Mouse (Mus musculus): ENCODE results near the gene Cln5.
A peak's percentile ranks its signal among the peaks of the same experiment; 100 is the strongest.

Cln5 gene

DNA sequence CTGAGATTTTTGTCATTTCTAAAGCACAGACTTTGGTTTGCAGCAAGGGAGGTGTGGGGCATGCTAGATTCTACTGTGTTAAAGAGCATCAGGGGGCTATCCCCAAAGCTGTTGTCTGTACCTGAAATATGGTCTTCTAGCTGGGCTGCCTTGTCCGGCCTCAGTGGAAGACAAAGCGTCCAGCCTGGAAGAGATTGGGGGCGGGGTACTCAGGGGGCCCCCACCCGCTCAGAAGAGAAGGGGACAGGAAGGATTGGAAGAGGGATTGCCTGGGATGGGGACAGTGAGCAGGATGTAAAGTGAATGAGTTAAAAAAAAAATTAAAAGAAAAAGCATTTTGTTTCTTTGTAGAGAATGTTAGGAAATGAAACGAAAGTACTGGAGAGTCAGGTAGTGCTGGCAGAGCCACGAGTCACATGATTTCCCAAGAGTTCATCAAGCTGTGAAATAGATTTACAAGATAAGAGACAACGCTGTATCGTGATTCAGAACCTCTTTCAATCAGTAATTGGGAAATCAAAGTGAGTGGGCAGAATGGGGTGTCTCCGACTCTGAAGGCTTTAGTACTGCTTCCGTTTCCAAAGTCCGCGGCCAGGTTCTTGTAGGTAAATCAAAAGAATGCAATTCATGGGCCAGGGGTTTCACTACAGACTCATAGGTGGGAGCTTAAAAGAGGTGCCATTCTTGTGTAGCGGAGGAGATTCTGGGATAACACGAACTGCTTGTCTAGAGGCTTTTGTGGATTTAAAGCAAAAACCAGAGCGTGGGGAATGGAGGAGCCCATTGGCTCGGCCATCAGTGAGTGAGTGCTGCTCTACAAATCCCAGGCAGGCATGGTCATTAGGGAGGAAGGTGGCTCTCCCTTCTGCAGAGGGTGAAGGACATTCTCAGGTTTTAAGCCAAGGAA is 8.2 kb downstream of the Cln5 start:
- DNase-seq (ENCODE audit: low spot score in 2 of 2): no peak

DNA sequence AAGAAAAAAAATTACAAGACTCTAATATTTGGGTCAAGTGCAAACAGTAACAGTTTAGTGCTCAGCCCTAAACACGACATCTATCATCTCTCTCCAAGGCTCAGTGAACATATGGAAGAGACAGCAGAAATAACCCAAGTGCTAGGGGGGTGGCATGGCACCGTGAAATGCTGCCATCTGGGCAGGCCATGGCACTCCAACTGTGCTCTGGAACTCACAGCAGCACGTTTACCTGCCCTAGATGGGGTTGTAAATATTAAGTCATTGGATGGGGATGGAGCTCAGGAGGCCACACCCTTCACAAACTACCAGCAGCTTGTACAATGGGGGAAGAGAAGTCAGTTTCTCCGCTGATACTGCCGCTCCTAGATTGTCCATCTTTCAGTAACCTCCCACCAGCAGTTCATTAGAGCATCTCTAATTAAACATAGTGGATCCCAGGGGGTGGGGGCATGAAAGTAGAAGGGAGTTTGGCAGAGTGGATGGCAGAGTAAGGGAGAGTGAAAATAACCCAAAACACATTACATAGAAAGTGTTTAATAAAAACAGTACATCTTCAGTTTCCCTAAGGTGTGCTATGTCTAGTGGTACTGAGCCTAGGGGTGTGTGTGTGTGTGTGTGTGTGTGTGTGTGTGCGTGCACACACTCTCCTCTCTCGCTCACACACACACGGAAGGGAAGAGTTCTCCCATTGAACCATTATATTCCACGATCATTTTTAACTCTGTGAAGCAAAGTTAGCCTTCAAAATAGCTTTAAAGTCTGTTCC is 9.4 kb downstream of the Cln5 start:
- DNase-seq (ENCODE audit: low spot score in 2 of 2): no peak

DNA sequence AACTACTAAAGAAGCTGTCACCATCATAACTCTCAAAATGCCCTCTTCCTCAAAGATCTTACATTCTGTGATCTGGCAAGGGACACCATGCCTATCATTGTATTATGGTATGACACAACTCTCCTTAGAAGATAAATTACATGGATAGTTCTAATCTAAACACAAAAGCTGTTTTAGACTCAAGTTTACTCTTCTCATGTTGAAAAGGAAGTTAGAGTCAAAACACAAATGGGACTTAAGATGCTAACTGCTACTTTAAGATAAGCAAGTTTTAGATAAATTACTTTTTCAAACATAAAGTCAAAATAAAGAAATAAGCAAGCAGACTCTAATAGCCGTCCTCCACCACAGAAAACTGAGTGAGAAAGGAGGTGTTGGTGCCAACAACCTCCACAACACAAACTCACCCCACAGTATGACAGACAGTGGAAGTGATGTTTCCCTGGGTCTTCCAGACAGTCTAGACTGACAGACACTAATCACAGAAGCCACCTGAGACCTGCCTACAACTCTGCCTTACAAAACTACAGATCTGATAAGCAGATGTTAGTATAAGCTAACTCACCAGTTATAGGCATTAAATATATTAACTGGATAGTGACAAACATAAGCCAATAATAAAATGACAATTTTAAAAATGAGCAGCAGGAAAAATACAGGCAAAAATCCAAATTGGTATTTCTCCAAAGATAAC is 16.0 kb downstream of the Cln5 start:
- no peak for DNase-seq (ENCODE audit: low spot score in 2 of 2)

DNA sequence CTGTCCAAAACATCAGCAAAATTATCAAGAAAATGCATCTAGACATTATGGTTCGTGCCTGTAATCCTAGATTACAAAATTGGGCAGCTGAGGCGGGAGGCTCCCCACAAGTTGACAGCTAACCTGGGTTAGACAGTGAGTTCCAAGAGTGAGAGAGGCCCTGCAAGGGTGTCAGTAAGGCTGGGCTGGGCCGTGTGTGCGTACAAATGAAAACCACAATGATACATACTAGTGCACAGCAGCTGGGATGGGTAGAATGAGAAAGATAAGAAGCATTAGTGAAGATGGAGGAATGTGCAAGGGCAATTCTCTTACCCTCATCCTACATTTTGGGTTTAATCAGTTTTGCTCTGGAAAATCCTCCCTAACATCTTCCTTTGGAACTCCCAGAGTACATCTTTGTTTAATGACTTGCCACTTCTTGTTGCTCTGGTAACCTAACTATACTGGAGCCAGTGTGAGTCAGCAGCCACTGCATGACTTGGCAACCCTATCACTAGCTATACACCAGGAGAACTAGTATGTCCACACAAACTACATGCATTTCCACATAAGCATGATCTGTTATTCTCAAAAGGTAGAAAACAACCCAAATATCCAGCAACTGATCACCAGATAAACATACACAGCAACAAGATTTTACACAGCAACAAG is 16.8 kb downstream of the Cln5 start:
- no peak for DNase-seq (ENCODE audit: low spot score in 2 of 2)

DNA sequence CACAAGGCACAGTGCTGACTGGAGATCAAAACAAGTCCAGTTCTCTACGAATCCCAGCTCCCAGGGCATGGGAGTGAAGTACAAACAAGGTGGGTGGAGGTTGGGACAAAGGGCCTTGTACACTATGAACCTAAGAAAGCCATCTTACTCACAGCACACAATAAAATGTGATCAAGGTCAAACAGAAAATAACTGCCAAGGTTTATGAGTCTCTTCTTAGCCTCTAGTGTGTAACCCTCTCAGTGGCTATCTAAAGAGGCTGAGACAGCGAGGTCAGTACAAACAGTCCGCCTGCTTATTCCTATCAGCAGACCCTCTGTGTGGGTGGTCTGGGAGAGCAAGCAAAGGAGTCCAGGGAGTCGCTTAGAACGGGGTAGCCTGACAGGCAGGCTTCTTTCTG is 17.8 kb downstream of the Cln5 start:
- no peak for DNase-seq (ENCODE audit: low spot score in 2 of 2)

DNA sequence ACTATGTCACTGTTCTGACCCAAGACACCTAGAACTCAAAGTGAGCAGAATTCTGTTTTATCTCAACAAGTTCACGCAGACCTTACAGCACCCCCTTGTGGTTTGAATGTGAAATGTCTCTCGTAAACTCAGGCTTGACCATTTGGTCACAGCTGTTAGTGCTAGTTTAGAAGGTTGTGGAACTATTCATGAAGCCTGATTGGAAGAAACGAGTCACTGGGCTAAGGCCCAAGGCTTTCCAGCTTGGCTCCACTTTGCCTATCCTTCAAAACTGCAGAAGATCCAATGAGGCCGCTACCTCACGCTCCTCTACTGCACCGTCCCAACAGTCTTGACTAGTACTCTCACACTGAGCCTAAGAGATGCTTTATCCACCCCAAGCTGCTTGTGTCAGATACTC is 18.6 kb downstream of the Cln5 start:
- DNase-seq (ENCODE audit: low spot score in 2 of 2): peak; percentile 74 to 82

DNA sequence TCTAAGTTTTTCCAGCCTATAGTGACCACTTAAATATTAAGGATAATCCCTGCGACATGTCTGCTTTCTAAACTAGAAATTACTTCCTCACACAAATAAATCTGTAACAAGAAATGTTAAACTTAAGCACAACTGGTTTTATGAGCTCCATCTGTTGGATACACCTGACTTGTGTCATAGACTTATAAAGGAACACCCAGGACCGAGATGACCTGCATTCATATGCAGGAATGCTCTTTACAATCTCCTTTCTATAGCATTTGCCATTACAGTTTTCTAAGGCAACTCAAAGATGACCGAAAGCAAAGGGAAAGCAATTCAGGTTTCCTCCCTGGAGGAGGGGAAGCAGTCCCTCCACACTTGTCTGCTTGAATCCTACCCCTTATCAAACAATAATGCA is 23.2 kb downstream of the Cln5 start:
- no peak for DNase-seq (ENCODE audit: low spot score in 2 of 2)

DNA sequence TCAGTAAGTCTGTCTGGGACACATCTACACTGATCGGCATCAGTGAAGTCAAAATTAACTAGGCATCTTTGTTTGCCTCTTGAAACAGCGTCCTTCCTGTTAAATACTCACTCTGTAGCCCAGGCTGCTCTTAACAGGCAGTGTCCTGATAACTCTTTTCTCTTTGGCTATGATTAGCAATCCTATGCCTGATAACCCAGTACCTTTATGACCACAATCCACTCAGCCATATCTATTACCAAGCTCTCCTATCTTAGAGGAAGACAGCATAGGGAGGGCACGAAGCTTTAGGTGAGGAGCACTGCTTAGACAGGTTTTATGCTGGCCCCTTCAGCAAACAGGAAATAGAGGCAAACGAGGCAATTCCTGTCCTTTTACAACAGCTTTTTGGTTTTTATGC is 23.7 kb downstream of the Cln5 start:
- no peak for DNase-seq (ENCODE audit: low spot score in 2 of 2)

DNA sequence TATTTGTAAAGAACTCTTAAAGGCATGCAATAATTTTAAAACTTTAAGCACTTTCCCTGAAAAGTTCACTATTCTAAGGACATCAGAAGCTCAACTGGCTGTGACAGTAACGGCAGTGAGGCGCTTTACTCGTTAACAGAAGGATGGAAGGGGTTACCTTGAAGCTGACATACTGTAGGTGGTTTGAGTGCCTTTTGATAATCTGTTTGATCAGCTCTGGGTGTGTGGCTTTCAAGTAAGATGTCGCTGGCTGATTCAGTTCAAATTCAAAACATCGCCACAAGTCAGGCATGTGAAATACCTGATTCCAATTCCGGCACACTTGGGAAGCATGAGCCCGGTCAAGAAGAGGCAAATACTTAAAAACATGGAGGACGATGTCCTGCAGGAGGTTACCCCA is 25.0 kb downstream of the Cln5 start:
- DNase-seq (ENCODE audit: low spot score in 2 of 2): no peak

DNA sequence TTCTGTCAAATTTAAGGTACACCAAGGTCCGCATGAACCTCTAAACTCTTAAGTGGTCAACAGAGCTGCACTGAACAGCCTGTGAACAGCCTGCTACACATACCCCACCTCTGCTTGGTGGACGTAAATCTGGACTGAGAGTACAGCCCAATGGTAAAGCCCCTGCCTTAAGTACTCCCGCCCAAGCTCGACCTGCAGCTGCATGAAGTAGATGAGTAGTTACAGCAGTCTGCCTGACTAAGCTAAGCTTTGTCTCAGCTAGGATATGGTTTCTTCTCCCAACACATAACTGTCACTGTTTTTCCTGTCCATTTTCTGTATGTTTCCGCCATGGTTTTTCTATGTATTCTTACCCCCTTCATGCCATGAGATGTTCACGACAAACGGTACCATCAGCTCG is 25.8 kb downstream of the Cln5 start:
- no peak for DNase-seq (ENCODE audit: low spot score in 2 of 2)

DNA sequence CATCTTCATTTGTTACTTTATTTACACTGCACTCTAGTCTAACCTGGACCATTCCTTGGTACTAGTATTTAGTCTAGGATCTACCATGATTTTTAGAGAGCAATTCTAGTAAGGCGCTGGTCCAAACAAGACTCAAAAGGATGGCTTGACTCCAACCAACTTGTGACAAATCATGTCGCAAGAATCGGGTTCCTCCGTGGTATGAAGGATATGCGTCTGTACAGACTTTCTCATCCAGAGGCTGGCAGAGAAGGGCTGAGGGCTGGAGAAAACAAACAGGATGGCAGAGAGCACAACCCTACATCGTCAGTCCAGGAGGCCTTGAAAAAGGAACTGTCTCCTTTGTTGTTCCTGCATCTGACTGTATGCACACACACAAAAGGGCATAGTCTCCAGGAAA is 26.6 kb downstream of the Cln5 start:
- peak; percentile 13 to 26 for DNase-seq (ENCODE audit: low spot score in 2 of 2)

DNA sequence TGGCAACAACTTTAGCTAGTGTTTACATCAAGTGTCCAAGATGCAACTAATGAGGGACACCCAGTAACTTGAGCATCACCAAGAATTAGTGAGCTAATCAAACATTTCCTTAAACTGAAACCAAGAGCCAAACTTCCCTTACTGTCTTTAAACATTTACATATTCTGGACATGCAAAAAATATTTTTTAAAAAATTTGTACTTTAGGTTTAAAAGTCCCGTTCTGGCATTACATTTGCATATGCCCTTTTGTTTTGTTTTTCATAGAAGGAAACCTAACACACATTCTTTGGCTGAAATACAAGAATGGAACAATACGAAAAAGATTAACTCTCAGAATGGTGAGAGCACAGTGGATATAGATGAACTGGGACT is 28.2 kb downstream of the Cln5 start:
- no peak for DNase-seq (ENCODE audit: low spot score in 2 of 2)

DNA sequence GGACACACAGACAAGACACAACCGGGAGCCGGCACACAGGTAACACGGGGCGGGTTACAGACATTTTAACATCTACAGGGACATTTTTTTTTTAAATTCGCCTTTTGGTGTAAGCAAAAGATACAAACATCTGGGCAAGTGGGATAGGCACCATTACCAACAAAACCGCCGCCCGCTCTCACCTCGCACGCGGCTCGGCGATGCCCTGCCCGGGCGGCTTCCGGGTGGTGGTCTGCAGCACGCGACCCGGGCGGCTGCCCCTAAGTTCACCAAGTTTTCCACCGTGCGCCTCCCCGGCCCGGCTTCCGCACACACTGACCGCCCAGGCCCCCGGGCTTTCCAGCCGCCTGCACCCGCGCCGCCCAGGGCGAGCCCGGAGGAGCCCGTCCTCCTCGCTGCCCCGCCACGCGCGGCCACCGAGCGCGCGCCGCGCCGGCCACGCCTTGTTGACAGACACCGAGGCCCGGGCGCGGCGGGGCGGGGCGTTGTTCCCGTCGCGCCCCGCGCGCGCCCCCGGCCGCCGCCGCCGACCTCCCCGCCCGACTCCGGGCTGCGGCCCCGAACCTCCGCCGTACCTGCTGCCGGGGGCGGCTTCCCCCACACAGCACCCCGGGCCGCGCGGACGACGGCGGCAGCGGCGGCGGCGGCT is 28.7 kb downstream of the Cln5 start:
- DNase-seq (ENCODE audit: low spot score in 2 of 2): peak; percentile 88 to 89

DNA sequence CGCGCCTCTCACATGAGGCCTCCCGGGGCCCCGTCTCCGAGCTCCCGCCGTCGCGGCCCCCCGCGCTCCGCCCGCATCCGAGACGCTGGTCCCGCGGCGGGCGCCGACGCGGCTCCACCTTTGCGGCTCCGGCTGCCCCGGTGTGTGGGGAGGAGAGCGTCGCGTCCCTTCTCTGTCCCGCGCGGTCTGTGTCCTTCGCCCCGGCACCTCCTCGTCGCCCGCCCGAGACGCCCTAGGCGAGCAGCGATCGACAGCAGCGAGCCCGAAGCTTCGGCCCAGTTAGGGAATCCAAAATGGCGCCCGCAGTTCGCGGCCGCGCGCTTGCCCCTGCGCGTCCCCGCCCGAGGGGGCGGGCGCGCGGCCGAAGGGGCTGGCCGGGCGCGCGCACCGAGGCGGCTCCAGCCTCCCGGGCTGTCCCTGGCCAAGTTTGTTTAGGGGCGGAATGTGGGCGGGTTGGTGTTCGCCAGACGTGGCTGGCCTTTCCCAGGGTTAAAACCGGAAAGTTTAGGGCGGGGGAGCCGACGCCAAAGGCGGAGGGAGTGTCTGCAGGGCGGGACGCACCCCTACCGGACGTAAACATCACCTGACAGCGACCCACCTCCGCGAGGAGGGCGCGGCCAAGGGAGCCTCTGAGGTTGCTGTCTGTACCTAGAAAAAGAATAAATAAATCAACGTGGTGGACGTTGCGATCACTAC is 29.4 kb downstream of the Cln5 start, which contains the start of gene Fbxl3:
TSS of gene Fbxl3 (minus strand) at position 329 of the 696 bp plus-strand sequence.
- DNase-seq (ENCODE audit: low spot score in 2 of 2): peak; percentile 96 to 98

DNA sequence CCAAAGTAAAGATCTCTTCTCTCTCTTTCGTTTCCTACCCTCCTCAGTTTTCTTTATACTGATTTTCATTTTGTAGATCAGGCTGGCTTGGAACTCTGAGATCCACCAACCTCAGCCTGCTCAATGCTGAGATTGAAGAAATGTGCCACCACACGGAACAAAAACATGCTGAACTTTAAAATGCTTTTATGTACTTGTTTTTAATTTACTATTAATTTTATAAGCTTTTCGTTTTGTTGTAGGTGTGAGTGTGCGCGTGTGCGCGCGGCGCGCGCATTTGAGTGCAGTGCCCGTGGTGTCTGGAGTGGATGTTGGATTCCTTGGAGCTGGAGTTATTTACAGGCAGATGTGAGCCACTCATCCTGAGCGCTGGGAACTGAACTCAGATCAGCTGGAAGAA is 30.3 kb downstream of the Cln5 start:
- DNase-seq (ENCODE audit: low spot score in 2 of 2): no peak

DNA sequence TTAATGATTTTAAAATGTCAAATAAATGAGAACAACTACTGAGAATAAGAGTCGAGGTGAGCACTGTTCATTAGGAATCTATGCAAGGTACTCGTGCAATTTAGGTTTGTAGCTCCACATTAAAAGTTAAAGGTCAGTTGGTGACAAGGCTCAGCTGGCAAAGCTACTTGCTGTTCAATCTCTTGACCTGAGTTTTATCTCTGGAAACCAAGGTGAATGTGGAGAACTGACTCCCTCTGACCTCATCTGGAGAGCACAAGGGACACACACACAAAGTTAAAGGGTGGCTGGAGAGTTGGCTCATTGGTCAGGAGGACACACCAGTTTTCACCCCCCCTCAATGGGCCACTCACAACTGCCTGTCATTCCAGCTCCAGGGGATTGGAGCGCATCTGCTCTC is 31.2 kb downstream of the Cln5 start:
- no peak for DNase-seq (ENCODE audit: low spot score in 2 of 2)

DNA sequence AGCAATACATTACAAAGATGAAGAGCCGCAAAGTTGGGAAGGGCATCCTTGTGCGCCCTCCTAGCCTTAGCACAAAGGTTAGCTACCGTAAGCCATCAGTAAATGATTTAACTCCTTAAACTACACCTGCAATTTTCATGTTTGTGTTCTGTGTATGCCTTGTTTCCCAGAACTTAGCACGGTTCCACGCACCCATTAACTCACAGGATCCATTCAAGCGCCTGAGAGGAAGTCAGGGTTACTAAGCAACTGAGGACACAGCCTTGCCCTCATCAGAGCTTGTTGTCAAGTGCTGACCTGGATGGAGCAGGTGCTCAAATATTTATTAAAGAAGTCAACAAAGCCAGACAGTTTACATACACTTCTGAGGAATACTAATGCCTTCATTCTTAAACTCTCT is 32.2 kb downstream of the Cln5 start:
- no peak for DNase-seq (ENCODE audit: low spot score in 2 of 2)

DNA sequence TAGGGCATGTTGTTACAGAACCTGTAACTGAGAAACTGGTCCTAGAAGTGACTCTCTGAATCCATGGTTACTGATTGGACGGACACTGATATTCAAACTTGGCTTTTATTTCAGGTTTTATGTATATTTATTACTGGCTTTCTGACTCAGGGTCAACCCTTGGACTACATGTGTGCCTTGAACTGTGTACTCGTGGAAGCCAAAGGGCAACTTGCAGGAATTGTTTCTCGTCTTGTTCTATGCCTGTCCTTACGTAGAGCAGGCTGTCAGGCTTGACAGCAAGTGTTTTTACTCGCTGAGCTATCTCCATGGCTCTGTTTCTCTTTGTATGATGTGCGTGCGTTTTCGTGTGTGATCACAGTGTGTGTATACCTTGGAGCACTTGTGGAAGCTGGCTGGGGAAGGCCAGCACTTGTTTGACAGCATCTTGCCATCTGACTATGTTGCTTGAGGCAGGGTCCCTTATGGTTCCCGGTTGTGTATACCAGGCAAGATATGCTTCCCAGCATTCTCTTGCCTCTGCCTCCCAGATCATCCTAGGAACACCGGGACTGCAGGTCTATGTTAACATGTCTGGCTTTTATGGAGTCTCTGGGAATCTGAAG is 32.8 kb downstream of the Cln5 start:
- DNase-seq (ENCODE audit: low spot score in 2 of 2): no peak

DNA sequence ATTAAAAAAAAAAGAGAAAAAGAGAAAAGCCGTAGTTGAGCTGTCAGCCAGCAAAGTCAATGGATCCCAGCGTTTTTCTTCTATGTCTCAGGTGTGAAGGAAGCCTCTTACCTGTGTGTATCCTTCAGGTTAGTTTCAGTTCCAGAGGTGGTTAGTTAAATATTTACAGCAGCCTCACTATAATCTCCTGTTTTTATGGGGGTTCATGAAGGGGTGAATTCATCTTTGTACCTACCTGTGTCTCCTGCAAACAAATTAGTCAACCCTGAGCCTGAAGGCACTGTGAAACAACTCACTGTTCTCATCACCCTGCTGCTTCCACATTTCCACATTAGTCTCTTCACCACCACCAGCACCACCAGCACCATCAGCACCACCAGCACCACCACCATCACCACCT is 36.3 kb downstream of the Cln5 start:
- no peak for DNase-seq (ENCODE audit: low spot score in 2 of 2)

DNA sequence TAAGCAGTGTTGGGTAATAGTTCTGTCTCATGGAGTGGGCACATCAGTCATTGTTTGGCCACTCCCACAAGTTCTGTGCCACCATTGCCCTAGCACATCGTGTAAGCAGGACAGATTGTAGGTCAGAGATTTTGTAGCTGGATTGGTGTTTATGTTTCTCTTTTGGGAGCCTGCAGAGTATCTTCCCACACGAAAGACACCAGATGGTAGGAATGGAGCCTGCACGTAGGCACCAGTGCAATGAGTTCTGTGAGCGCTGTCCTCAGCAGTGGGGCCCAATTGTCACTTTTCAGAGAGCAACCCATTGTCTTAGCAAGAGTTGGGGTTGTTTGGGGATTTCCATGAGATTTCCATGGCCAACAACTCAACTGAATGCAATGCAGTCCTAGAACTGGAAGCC is 40.0 kb downstream of the Cln5 start:
- DNase-seq (ENCODE audit: low spot score in 2 of 2): no peak
